Mouse (Mus musculus): ENCODE results near the gene Rapsn.

DNA sequence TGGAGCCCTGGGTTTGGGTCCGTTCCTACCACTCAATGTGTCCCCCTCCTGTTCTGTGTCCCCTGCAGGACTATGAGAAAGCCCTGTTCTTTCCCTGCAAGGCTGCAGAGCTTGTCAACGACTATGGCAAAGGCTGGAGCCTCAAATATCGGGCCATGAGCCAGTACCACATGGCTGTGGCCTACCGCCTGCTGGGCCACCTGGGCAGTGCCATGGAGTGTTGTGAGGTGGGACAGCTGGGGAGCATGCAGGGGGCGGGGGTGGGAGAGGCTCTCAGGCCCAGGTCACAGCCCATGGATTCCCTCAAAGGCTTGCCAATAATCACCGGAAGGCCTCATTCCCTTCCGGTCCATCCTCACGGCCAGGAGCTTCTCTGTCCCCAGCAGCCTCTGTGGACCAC lies 6.4 kb downstream of the Rapsn start:
- TF ChIP-seq CTCF (IDR thresholded peaks at IDR 0.05; ENCODE audit: low read depth), result no peak
- TF ChIP-seq EP300 (IDR thresholded peaks at IDR 0.05; ENCODE audit: low read depth), result no peak

All from heart, postnatal 0 days (tissue).